Mouse (Mus musculus): ENCODE measurements at regions not wholly inside any gene's neighbourhood (a gene's known extent, or its start where the extent isn't known, plus 50 kb on each side); places are given as distances from the start of the nearest gene placed in this dataset.

- no peak for TF ChIP-seq CTCF (IDR thresholded peaks at IDR 0.05; ENCODE audit: low read depth)
- Histone ChIP-seq H3K27ac (no peak overlapping the region), H3K4me3 (ENCODE audit: low read length) (no peak overlapping the region), H3K36me3 (ENCODE audit: insufficient read depth, low read length) (no peaks in the 10 kb centered on the region), H3K9ac (replicated peaks; ENCODE audit: low read length) (no peak overlapping the region), H3K4me2 (ENCODE audit: low read depth, low read length) (no peak overlapping the region), H3K4me1 (ENCODE audit: insufficient read depth, low read length) (no peaks in the 10 kb centered on the region), H3K9me3 (ENCODE audit: low read length) (no peaks in the 10 kb centered on the region), H3K27me3 (ENCODE audit: insufficient read depth, low read length) (no peaks in the 10 kb centered on the region)
- DNase-seq (ENCODE audit: low spot score), result no peak
- ATAC-seq, result no peak
- WGBS, result 69% methylated on average over 4 of the region's 4 CpGs
Measured at GRCm38 (mm10) chr8:10722742-10723141, 285.5 kb downstream of the Irs2 start.

GRCm38 (mm10) chr8:10722342-10722741, 285.9 kb downstream of the Irs2 start:
- 86% methylated on average over 3 of the region's 3 CpGs for whole genome bisulfite sequencing
- H3K27me3 ChIP-seq (ENCODE audit: insufficient read depth, low read length), result no peaks in the 10 kb centered on the region
- H3K4me1 ChIP-seq (ENCODE audit: insufficient read depth, low read length), result no peaks in the 10 kb centered on the region
- no peak for TF ChIP-seq CTCF (IDR thresholded peaks at IDR 0.05; ENCODE audit: low read depth)
- no peak overlapping the region for H3K27ac ChIP-seq
- ATAC-seq, result no peak
- H3K4me3 ChIP-seq (ENCODE audit: low read length), result no peak overlapping the region
- no peaks in the 10 kb centered on the region for H3K9me3 ChIP-seq (ENCODE audit: low read length)
- H3K9ac ChIP-seq (replicated peaks; ENCODE audit: low read length), result no peak overlapping the region
- no peak overlapping the region for H3K4me2 ChIP-seq (ENCODE audit: low read depth, low read length)
- no peak for DNase-seq (ENCODE audit: low spot score)
- no peaks in the 10 kb centered on the region for H3K36me3 ChIP-seq (ENCODE audit: insufficient read depth, low read length)

GRCm38 (mm10) chr8:10721146-10721862, 287.0 kb downstream of the Irs2 start:
- WGBS, result 43% methylated on average over 10 of the region's 10 CpGs

GRCm38 (mm10) chr8:10720398-10720797, 287.9 kb downstream of the Irs2 start:
- WGBS, result 96% methylated on average over 3 of the region's 3 CpGs
- no peak overlapping the region for H3K27ac ChIP-seq
- DNase-seq (ENCODE audit: low spot score), result no peak

More at GRCm38 (mm10) chr8:10721146-10721862, 287.0 kb downstream of the Irs2 start:
- no peak for TF ChIP-seq CTCF (IDR thresholded peaks at IDR 0.05; ENCODE audit: low read depth)
- H3K4me1 ChIP-seq (ENCODE audit: insufficient read depth, low read length), result no peaks in the 10 kb centered on the region
- H3K9ac ChIP-seq (replicated peaks; ENCODE audit: low read length), result no peak overlapping the region
- no peak overlapping the region for H3K4me3 ChIP-seq (ENCODE audit: low read length)
- H3K4me2 ChIP-seq (ENCODE audit: low read depth, low read length), result no peak overlapping the region
- no peaks in the 10 kb centered on the region for H3K27me3 ChIP-seq (ENCODE audit: insufficient read depth, low read length)
- no peak for DNase-seq (ENCODE audit: low spot score)
- H3K9me3 ChIP-seq (ENCODE audit: low read length), result no peaks in the 10 kb centered on the region
- no peak overlapping the region for H3K27ac ChIP-seq
- no peak for ATAC-seq
- no peaks in the 10 kb centered on the region for H3K36me3 ChIP-seq (ENCODE audit: insufficient read depth, low read length)

GRCm38 (mm10) chr8:10719411-10719810, 288.8 kb downstream of the Irs2 start:
- no peaks in the 10 kb centered on the region for H3K4me1 ChIP-seq (ENCODE audit: insufficient read depth, low read length)
- H3K9ac ChIP-seq (replicated peaks; ENCODE audit: low read length), result no peak overlapping the region
- H3K27ac ChIP-seq, result no peak overlapping the region
- H3K4me3 ChIP-seq (ENCODE audit: low read length), result no peak overlapping the region
- no peak overlapping the region for H3K4me2 ChIP-seq (ENCODE audit: low read depth, low read length)
- no peak for TF ChIP-seq CTCF (IDR thresholded peaks at IDR 0.05; ENCODE audit: low read depth)
- 94% methylated on average over 6 of the region's 6 CpGs for WGBS
- no peak for DNase-seq (ENCODE audit: low spot score)
- no peaks in the 10 kb centered on the region for H3K9me3 ChIP-seq (ENCODE audit: low read length)
- H3K36me3 ChIP-seq (ENCODE audit: insufficient read depth, low read length), result no peaks in the 10 kb centered on the region
- ATAC-seq, result no peak
- no peaks in the 10 kb centered on the region for H3K27me3 ChIP-seq (ENCODE audit: insufficient read depth, low read length)

More at GRCm38 (mm10) chr8:10720398-10720797, 287.9 kb downstream of the Irs2 start:
- Histone ChIP-seq H3K4me3 (ENCODE audit: low read length) (no peak overlapping the region), H3K9me3 (ENCODE audit: low read length) (no peaks in the 10 kb centered on the region), H3K36me3 (ENCODE audit: insufficient read depth, low read length) (no peaks in the 10 kb centered on the region), H3K4me1 (ENCODE audit: insufficient read depth, low read length) (no peaks in the 10 kb centered on the region), H3K4me2 (ENCODE audit: low read depth, low read length) (no peak overlapping the region), H3K27me3 (ENCODE audit: insufficient read depth, low read length) (no peaks in the 10 kb centered on the region), H3K9ac (replicated peaks; ENCODE audit: low read length) (no peak overlapping the region)
- TF ChIP-seq CTCF (IDR thresholded peaks at IDR 0.05; ENCODE audit: low read depth), result no peak
- no peak for ATAC-seq

- Histone ChIP-seq H3K4me1 (ENCODE audit: insufficient read depth, low read length) (no peaks in the 10 kb centered on the region), H3K9ac (replicated peaks; ENCODE audit: low read length) (no peak overlapping the region), H3K4me2 (ENCODE audit: low read depth, low read length) (no peak overlapping the region), H3K27ac (no peak overlapping the region), H3K4me3 (ENCODE audit: low read length) (no peak overlapping the region), H3K27me3 (ENCODE audit: insufficient read depth, low read length) (no peaks in the 10 kb centered on the region), H3K36me3 (ENCODE audit: insufficient read depth, low read length) (no peaks in the 10 kb centered on the region), H3K9me3 (ENCODE audit: low read length) (no peaks in the 10 kb centered on the region)
- ATAC-seq (no peak), DNase-seq (ENCODE audit: low spot score) (no peak)
- no peak for TF ChIP-seq CTCF (IDR thresholded peaks at IDR 0.05; ENCODE audit: low read depth)
- WGBS, result 72% methylated on average over 8 of the region's 8 CpGs
Measured at GRCm38 (mm10) chr8:10717297-10717696, 291.0 kb downstream of the Irs2 start.

- no peak overlapping the region for H3K4me3 ChIP-seq (ENCODE audit: low read length)
- WGBS, result 83% methylated on average over 5 of the region's 5 CpGs
- DNase-seq (ENCODE audit: low spot score) (no peak), ATAC-seq (no peak)
- H3K27me3 ChIP-seq (ENCODE audit: insufficient read depth, low read length), result no peaks in the 10 kb centered on the region
- no peaks in the 10 kb centered on the region for H3K36me3 ChIP-seq (ENCODE audit: insufficient read depth, low read length)
- no peaks in the 10 kb centered on the region for H3K9me3 ChIP-seq (ENCODE audit: low read length)
- H3K27ac ChIP-seq, result no peak overlapping the region
- H3K4me1 ChIP-seq (ENCODE audit: insufficient read depth, low read length), result no peaks in the 10 kb centered on the region
- H3K9ac ChIP-seq (replicated peaks; ENCODE audit: low read length), result no peak overlapping the region
- no peak for TF ChIP-seq CTCF (IDR thresholded peaks at IDR 0.05; ENCODE audit: low read depth)
- H3K4me2 ChIP-seq (ENCODE audit: low read depth, low read length), result no peak overlapping the region
Measured at GRCm38 (mm10) chr8:10716161-10716560, 292.1 kb downstream of the Irs2 start.
